Mouse (Mus musculus) CH12.LX (cell line): Measurements from ENCODE around the gene Grk5. TPM values are rescaled to one million over a fixed set of nuclear protein-coding genes. Genes with fewer than 3 reads are reported as not detected.

ENCODE experiments used
- DNase-seq: peaks from one replicate; pipeline ENCODE4 v3.0.0-alpha.2; 2013; ENCODE audit errors: extremely low read depth
- H3K27ac ChIP-seq: 2 replicates; pipeline ENCODE4 v1.5.1; 2012; ENCODE audit warnings: low read depth, mild to moderate bottlenecking, control low read depth, moderate library complexity; ENCODE audit not compliant: insufficient read depth
- H3K27me3 ChIP-seq: replicated peaks from 2 replicates; pipeline ENCODE3; 2012; ENCODE audit warnings: inconsistent platforms
- H3K36me3 ChIP-seq, 2 experiments: replicated peaks in 1 of 2; 2 replicates each; pipeline versions ENCODE3 to v1.6.1; 2012; ENCODE audit warnings: inconsistent platforms in 1 of 2, low read length in 1 of 2, mild to moderate bottlenecking in 1 of 2, mixed read lengths in 1 of 2, moderate library complexity in 1 of 2; ENCODE audit not compliant: control insufficient read depth in 1 of 2, insufficient read depth in 1 of 2
- H3K4me1 ChIP-seq, 2 experiments: 2 replicates each; pipeline ENCODE4 v1.6.1; 2012; ENCODE audit warnings: inconsistent platforms in 1 of 2, moderate library complexity in 1 of 2; ENCODE audit not compliant: insufficient read depth in 2 of 2, control insufficient read depth in 1 of 2
- H3K4me2 ChIP-seq: 2 replicates; pipeline ENCODE4 v1.6.1; 2012; ENCODE audit warnings: low read depth, mild to moderate bottlenecking, control low read depth; ENCODE audit not compliant: poor library complexity, insufficient read depth, severe bottlenecking
- H3K4me3 ChIP-seq, 3 experiments: fragments of 150-350 bp in 1 of 3; sonication (generic) in 1 of 3; replicated peaks in 1 of 3; 2 replicates each; pipeline versions ENCODE3 to v1.5.1; 2011 to 2012; ENCODE audit warnings: low read depth in 2 of 3, low read length in 2 of 3, mild to moderate bottlenecking in 2 of 3, moderate library complexity in 2 of 3, control low read depth in 1 of 3, improper control_type of control experiment in 1 of 3, inconsistent platforms in 1 of 3, mixed read lengths in 1 of 3; ENCODE audit not compliant: poor library complexity in 1 of 3
- H3K79me2 ChIP-seq: replicated peaks from 2 replicates; pipeline ENCODE4 v1.6.1; 2012; ENCODE audit warnings: mild to moderate bottlenecking, moderate library complexity; ENCODE audit not compliant: control insufficient read depth, poor library complexity, insufficient read depth, severe bottlenecking; ENCODE audit errors: extremely low read depth
- H3K9ac ChIP-seq: 2 replicates; pipeline ENCODE4 v1.6.1; 2012; ENCODE audit warnings: low read depth, mild to moderate bottlenecking, control low read depth, moderate library complexity; ENCODE audit not compliant: insufficient read depth
- H3K9me3 ChIP-seq: replicated peaks from 2 replicates; pipeline ENCODE3; 2012; ENCODE audit warnings: low read length, inconsistent platforms, mixed read lengths
- BHLHE40 ChIP-seq: IDR thresholded peaks from 2 replicates; pipeline ENCODE4 v1.6.1; 2011; ENCODE audit warnings: mild to moderate bottlenecking, low read depth, low read length, improper control_type of control experiment
- CHD1 ChIP-seq: IDR thresholded peaks from 2 replicates; pipeline ENCODE4 v1.6.1; 2012; ENCODE audit warnings: low read depth, low read length, improper control_type of control experiment, inconsistent platforms
- CHD2 ChIP-seq: IDR thresholded peaks from 2 replicates; pipeline ENCODE4 v1.6.1; 2011; ENCODE audit warnings: low read length, improper control_type of control experiment
- CTCF ChIP-seq, 2 experiments: IDR thresholded peaks in 1 of 2; conservative IDR thresholded peaks in 1 of 2; 2 replicates each; pipeline ENCODE4 v1.5.1; 2011 to 2012; ENCODE audit warnings: low read depth in 2 of 2, low read length in 2 of 2, improper control_type of control experiment in 1 of 2, inconsistent platforms in 1 of 2, mild to moderate bottlenecking in 1 of 2, moderate library complexity in 1 of 2
- E2F4 ChIP-seq: IDR thresholded peaks from 2 replicates; pipeline ENCODE4 v1.6.1; 2011; ENCODE audit warnings: low read depth, low read length, improper control_type of control experiment; ENCODE audit not compliant: insufficient replicate concordance
- ELF1 ChIP-seq: IDR thresholded peaks from 2 replicates; pipeline ENCODE4 v1.6.1; 2014; ENCODE audit warnings: low read depth, mild to moderate bottlenecking, inconsistent platforms, low read length, improper control_type of control experiment
- EP300 ChIP-seq: IDR thresholded peaks from 2 replicates; pipeline ENCODE4 v1.6.1; 2011; ENCODE audit warnings: low read length, improper control_type of control experiment
- ETS1 ChIP-seq: conservative IDR thresholded peaks from 2 replicates; pipeline ENCODE4 v1.6.1; 2012; ENCODE audit warnings: low read depth, mild to moderate bottlenecking, inconsistent platforms, low read length, improper control_type of control experiment, moderate library complexity
- GABPA ChIP-seq: IDR thresholded peaks from 2 replicates; pipeline ENCODE4 v1.6.1; 2012; ENCODE audit warnings: low read depth, low read length, improper control_type of control experiment, inconsistent platforms; ENCODE audit not compliant: insufficient replicate concordance
- HCFC1 ChIP-seq: IDR thresholded peaks from 2 replicates; pipeline ENCODE4 v1.6.1; 2012; ENCODE audit warnings: low read depth, mild to moderate bottlenecking, inconsistent platforms, low read length, improper control_type of control experiment
- IRF4 ChIP-seq: IDR thresholded peaks from 2 replicates; pipeline ENCODE4 v1.6.1; 2014; ENCODE audit warnings: low read depth, mild to moderate bottlenecking, inconsistent platforms, low read length, improper control_type of control experiment
- JUN ChIP-seq: IDR thresholded peaks from 2 replicates; pipeline ENCODE4 v1.6.1; 2011; ENCODE audit warnings: low read depth, mild to moderate bottlenecking, low read length, improper control_type of control experiment, moderate library complexity; ENCODE audit not compliant: insufficient read depth
- JUND ChIP-seq: conservative IDR thresholded peaks from 2 replicates; pipeline ENCODE4 v1.6.1; 2011; ENCODE audit warnings: low read depth, low read length, improper control_type of control experiment
- KAT2A ChIP-seq: IDR thresholded peaks from 2 replicates; pipeline ENCODE4 v1.6.1; 2012; ENCODE audit warnings: low read length, improper control_type of control experiment, inconsistent platforms; ENCODE audit not compliant: insufficient replicate concordance
- MAX ChIP-seq: IDR thresholded peaks from 2 replicates; pipeline ENCODE4 v1.6.1; 2011; ENCODE audit warnings: low read length, improper control_type of control experiment
- MAZ ChIP-seq: IDR thresholded peaks from 2 replicates; pipeline ENCODE4 v1.6.1; 2012; ENCODE audit warnings: low read depth, mild to moderate bottlenecking, inconsistent platforms, low read length, improper control_type of control experiment, moderate library complexity
- MEF2A ChIP-seq: IDR thresholded peaks from 2 replicates; pipeline ENCODE4 v1.6.1; 2014; ENCODE audit warnings: low read depth, mild to moderate bottlenecking, inconsistent platforms, low read length, improper control_type of control experiment, borderline replicate concordance
- MXI1 ChIP-seq: IDR thresholded peaks from 2 replicates; pipeline ENCODE4 v1.6.1; 2011; ENCODE audit warnings: mild to moderate bottlenecking, low read depth, low read length, improper control_type of control experiment
- MYC ChIP-seq: IDR thresholded peaks from 2 replicates; pipeline ENCODE4 v1.6.1; 2011; ENCODE audit warnings: low read depth, mild to moderate bottlenecking, improper control_type of control experiment, low read length
- NELFE ChIP-seq: IDR thresholded peaks from 2 replicates; pipeline ENCODE4 v1.6.1; 2011; ENCODE audit warnings: low read depth, low read length, improper control_type of control experiment
- NRF1 ChIP-seq: IDR thresholded peaks from 2 replicates; pipeline ENCODE4 v1.6.1; 2014; ENCODE audit warnings: low read depth, mild to moderate bottlenecking, inconsistent platforms, low read length, improper control_type of control experiment, moderate library complexity
- PAX5 ChIP-seq: IDR thresholded peaks from 2 replicates; pipeline ENCODE4 v1.6.1; 2012; ENCODE audit warnings: low read length, inconsistent platforms, mixed read lengths
- POLR2A ChIP-seq: IDR thresholded peaks from 2 replicates; pipeline ENCODE4 v1.6.1; 2011; ENCODE audit warnings: low read depth, mild to moderate bottlenecking, improper control_type of control experiment, low read length
- POLR2AphosphoS2 ChIP-seq: IDR thresholded peaks from 2 replicates; pipeline ENCODE4 v1.6.1; 2011; ENCODE audit warnings: low read depth, low read length, improper control_type of control experiment
- RAD21 ChIP-seq: IDR thresholded peaks from 2 replicates; pipeline ENCODE4 v1.6.1; 2011; ENCODE audit warnings: low read depth, mild to moderate bottlenecking, low read length, improper control_type of control experiment, moderate library complexity
- RCOR1 ChIP-seq: conservative IDR thresholded peaks from 2 replicates; pipeline ENCODE4 v1.6.1; 2012; ENCODE audit warnings: low read depth, mild to moderate bottlenecking, inconsistent platforms, low read length, improper control_type of control experiment
- SIN3A ChIP-seq: IDR thresholded peaks from 2 replicates; pipeline ENCODE4 v1.6.1; 2012; ENCODE audit warnings: low read length, improper control_type of control experiment, inconsistent platforms
- SMC3 ChIP-seq: IDR thresholded peaks from 2 replicates; pipeline ENCODE4 v1.6.1; 2011; ENCODE audit warnings: low read depth, low read length, improper control_type of control experiment
- TBP ChIP-seq: conservative IDR thresholded peaks from 2 replicates; pipeline ENCODE4 v1.6.1; 2011; ENCODE audit warnings: low read depth, low read length, improper control_type of control experiment
- TCF12 ChIP-seq: IDR thresholded peaks from 2 replicates; pipeline ENCODE4 v1.6.1; 2014; ENCODE audit warnings: low read depth, mild to moderate bottlenecking, inconsistent platforms, low read length, improper control_type of control experiment
- USF2 ChIP-seq: conservative IDR thresholded peaks from 2 replicates; pipeline ENCODE4 v1.6.1; 2011; ENCODE audit warnings: low read depth, low read length, improper control_type of control experiment
- ZC3H11A ChIP-seq: IDR thresholded peaks from 2 replicates; pipeline ENCODE4 v1.6.1; 2012; ENCODE audit warnings: low read depth, mild to moderate bottlenecking, inconsistent platforms, low read length, improper control_type of control experiment
- ZKSCAN1 ChIP-seq: IDR thresholded peaks from 2 replicates; pipeline ENCODE4 v1.6.1; 2012; ENCODE audit warnings: low read depth, inconsistent platforms, low read length, improper control_type of control experiment, borderline replicate concordance
- ZMIZ1 ChIP-seq: IDR thresholded peaks from 2 replicates; pipeline ENCODE4 v1.6.1; 2012; ENCODE audit warnings: low read depth, mild to moderate bottlenecking, inconsistent platforms, low read length, improper control_type of control experiment
- ZNF384 ChIP-seq: IDR thresholded peaks from 2 replicates; pipeline ENCODE4 v1.6.1; 2012; ENCODE audit warnings: low read depth, low read length, improper control_type of control experiment, inconsistent platforms
- dilution Hi-C: fragments of 300-500 bp; cut with MboI; formaldehyde crosslinking; loops from 2 replicates; pipeline ENCODE4 v1.14.3; 2020; ENCODE audit warnings: low sequenced_read_pairs; ENCODE audit not compliant: extremely low pct_unique_long_range_greater_than_20kb, extremely low pct_ligation_motif_present
- in situ Hi-C: fragments of 300-500 bp; cut with MboI; formaldehyde crosslinking; loops from 3 replicates; pipeline ENCODE4 v1.14.3; 2019; ENCODE audit warnings: low sequenced_read_pairs, low pct_ligation_motif_present, low pct_unique_long_range_greater_than_20kb, mixed read lengths
- polyA plus RNA-seq: library from polyadenylated mRNA; unstranded; fragments of >175 nt; gene quantifications from 2 replicates; pipeline ENCODE4 v1.2.1, GENCODE M21; 2012; ENCODE audit warnings: low read depth; ENCODE audit not compliant: insufficient read length
- total RNA-seq, 2 experiments: library from RNA; depleted of rRNA; stranded (reverse); fragments of 300-350 nt in 1 of 2; fragments of >200 nt in 1 of 2; gene quantifications; 2 replicates each; pipeline ENCODE4 v1.2.3; 2012 to 2014

Gene Grk5
- total RNA-seq (2012; rRNA removed) (5.7 and 7.7 TPM in 2 replicates), total RNA-seq (2014; rRNA removed) (7.4 and 7.6 TPM in 2 replicates), polyA plus RNA-seq (11.5 and 12.7 TPM in 2 replicates)

DNA sequence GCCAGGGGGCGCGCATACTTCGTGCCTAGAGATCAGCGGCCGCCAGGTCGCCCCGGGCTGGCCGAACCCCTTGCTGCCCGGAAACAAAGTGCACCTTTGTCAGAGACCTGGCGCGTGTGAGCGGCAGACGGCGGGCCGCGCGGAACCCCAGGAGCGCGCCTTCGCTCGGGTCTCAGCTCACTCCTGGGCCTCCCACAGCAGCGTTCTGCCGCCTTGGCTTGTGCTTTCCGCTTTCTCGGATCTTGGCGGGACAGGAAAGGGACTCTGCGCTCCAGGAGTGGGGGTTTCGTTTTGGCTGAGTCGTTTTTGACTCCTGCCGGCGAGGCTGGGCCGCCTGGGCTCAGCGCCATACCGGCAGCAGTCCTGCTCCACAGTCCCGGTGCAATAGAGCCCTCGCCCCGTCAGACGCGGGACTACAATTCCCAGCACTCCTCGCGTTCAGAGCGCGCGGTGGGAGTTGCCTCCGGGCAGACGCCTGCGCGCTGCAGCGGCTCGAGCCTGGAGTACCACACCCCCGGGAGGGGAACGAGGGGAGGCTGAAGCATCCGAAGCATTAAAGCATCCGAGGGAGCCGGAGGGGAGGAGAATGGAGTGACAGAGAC lies at the start of gene Grk5:
Grk5 (plus strand) TSS at position 36 of the 602 bp plus-strand sequence.
- dilution Hi-C loops: no loop called here
- peak; percentile 30 for TF ChIP-seq NELFE
- no peak; the same call in none of the 2 replicates for TF ChIP-seq CHD1
- TF ChIP-seq TBP: no peak
- TF ChIP-seq KAT2A: peak; percentile 77; the same call in 1 of the 2 replicates
- TF ChIP-seq IRF4: peak; percentile 67
- 0 out of 2 replicates have a peak, but pooled peaks have one; percentile 49 for TF ChIP-seq E2F4
- TF ChIP-seq USF2: no peak
- peak; percentile 14 for TF ChIP-seq MAZ
- TF ChIP-seq POLR2AphosphoS2: peak; percentile 45; the same call in 1 of the 2 replicates
- no peak for TF ChIP-seq ZNF384
- no peak for TF ChIP-seq CHD2
- peak; percentile 70 for TF ChIP-seq POLR2A
- TF ChIP-seq RAD21: peak; percentile 87
- TF ChIP-seq SMC3: peak; percentile 98
- no peak for TF ChIP-seq CTCF (conservative IDR thresholded peaks at IDR 0.05 in 1 of 2, IDR thresholded peaks at IDR 0.05 in 1 of 2; ENCODE audit: low read depth in 2 of 2, low read length in 2 of 2)
- TF ChIP-seq PAX5: no peak
- 0 out of 2 replicates have a peak, but pooled peaks have one; percentile 22 for TF ChIP-seq ZMIZ1
- TF ChIP-seq MAX: peak; percentile 55; the same call in 1 of the 2 replicates
- peak; percentile 44 for TF ChIP-seq MYC
- TF ChIP-seq ZC3H11A: peak; percentile 82; the same call in 1 of the 2 replicates
- TF ChIP-seq JUN: no peak
- no peak; the same call in 1 of the 2 replicates for TF ChIP-seq TCF12
- TF ChIP-seq MEF2A: peak; percentile 30; the same call in 1 of the 2 replicates
- TF ChIP-seq BHLHE40: peak; percentile 44
- TF ChIP-seq JUND: no peak
- TF ChIP-seq ELF1: peak; percentile 53
- peak; percentile 35; the same call in 1 of the 2 replicates for TF ChIP-seq GABPA
- TF ChIP-seq RCOR1: peak; percentile 54; the same call in 1 of the 2 replicates
- peak; percentile 94 for TF ChIP-seq HCFC1
- peak; percentile 91 for TF ChIP-seq NRF1
- TF ChIP-seq ETS1: no peak; the same call in 1 of the 2 replicates
- TF ChIP-seq MXI1: peak; percentile 82
- TF ChIP-seq ZKSCAN1: no peak
- TF ChIP-seq SIN3A: peak; percentile 79; the same call in 1 of the 2 replicates
- TF ChIP-seq EP300: peak; percentile 44
- TF ChIP-seq, all 38 proteins: peak for 23
- H3K9ac ChIP-seq: peak within 1 kb of the TSS; percentile 65
- no peaks in the 10 kb centered on the region for H3K27me3 ChIP-seq
- no peaks in the 10 kb centered on the region for H3K9me3 ChIP-seq
- H3K4me3 ChIP-seq: peak within 1 kb of the TSS; percentile 88 to 93 (median 90)
- in situ Hi-C loops: loop anchor here (5.0 to 10.0 kb wide), 2 partner anchors 55 to 192 kb away; no protein-coding TSS in a partner anchor
- H3K4me2 ChIP-seq: peak within 1 kb of the TSS; percentile 88
- peak; percentile 94 for DNase-seq
- H3K27ac ChIP-seq: peak within 1 kb of the TSS; percentile 90
- H3K36me3 ChIP-seq: no peaks in the 10 kb centered on the region
- peaks cover 3 to 30% of the 10 kb centered on the region in 2 experiments; a peak in 3 of 4 replicates for H3K4me1 ChIP-seq
- peaks cover 11% of the 10 kb centered on the region for H3K79me2 ChIP-seq
